8 mouse cellular contexts compared by ENCODE assay signal in genomic region chr15:87625236-87626023, GRCm38 (mm10).
DNase-seq lines count a peak whose midpoint lies in the region; ATAC-seq lines count a peak whose summit lies in the region.

No protein-coding gene starts in this region.

- H3K4me1 ChIP-seq in hindbrain, embryonic 13.5 days (replicated peaks): peaks cover 53% of the 10 kb centered on the region
- peaks cover 11% of the 10 kb centered on the region for H3K4me1 ChIP-seq in lung, embryonic 15.5 days

- H3K36me3 ChIP-seq in hindbrain, embryonic 13.5 days: no peaks in the 10 kb centered on the region
- H3K36me3 ChIP-seq in lung, embryonic 15.5 days: no peaks in the 10 kb centered on the region

- H3K27me3 ChIP-seq in hindbrain, embryonic 13.5 days: no peaks in the 10 kb centered on the region
- H3K27me3 ChIP-seq in lung, embryonic 15.5 days: peaks cover 66% of the 10 kb centered on the region

- no peaks in the 10 kb centered on the region for H3K9me3 ChIP-seq in hindbrain, embryonic 13.5 days
- H3K9me3 ChIP-seq in lung, embryonic 15.5 days: no peaks in the 10 kb centered on the region

- peak overlapping the region; percentile 84 for H3K4me3 ChIP-seq in hindbrain, embryonic 13.5 days
- peak overlapping the region; percentile 54 for H3K4me3 ChIP-seq in lung, embryonic 15.5 days

- DNase-seq in R1 (ENCODE audit: low read depth, low spot score): peak; percentile 79
- peak; percentile 93 to 98 for DNase-seq in cerebellum, postnatal 4 days (ENCODE audit: low spot score in 2 of 2)
- peak; percentile 84 for DNase-seq in gastrocnemius, adult 18-20 months (ENCODE audit: low spot score)
- DNase-seq in layer of hippocampus, postnatal 14 days (ENCODE audit: low spot score in 2 of 2): peak; percentile 94 to 95
- DNase-seq in retina, embryonic 14.5 days (ENCODE audit: low spot score): peak; percentile 94
- no peak for DNase-seq in T-cell, adult 2 months (ENCODE audit: low spot score)

- H3K9ac ChIP-seq in hindbrain, embryonic 13.5 days: peak overlapping the region; percentile 96
- H3K9ac ChIP-seq in lung, embryonic 15.5 days: peak overlapping the region; percentile 41; the same call in 1 of the 2 replicates

- H3K4me2 ChIP-seq in hindbrain, embryonic 13.5 days: peak overlapping the region; percentile 97
- H3K4me2 ChIP-seq in lung, embryonic 15.5 days: peak overlapping the region; percentile 98

- peak; percentile 83 for ATAC-seq in hindbrain, embryonic 13.5 days (ENCODE audit: low FRiP score)
- ATAC-seq in lung, embryonic 15.5 days (ENCODE audit: borderline replicate concordance, extremely low read depth, low FRiP score, low TSS enrichment): peak; percentile 63; the same call in 1 of the 2 replicates

- 1% methylated on average over 62 of the region's 68 CpGs for WGBS in hindbrain, embryonic 13.5 days
- under 1% methylated on average over 59 of the region's 68 CpGs for WGBS in lung, embryonic 15.5 days

- peak overlapping the region; percentile 93 for H3K27ac ChIP-seq in hindbrain, embryonic 13.5 days
- no peak overlapping the region for H3K27ac ChIP-seq in lung, embryonic 15.5 days
